Mouse (Mus musculus): ENCODE results near the gene Dnah2. TPM values are rescaled to one million over a fixed set of nuclear protein-coding genes. Genes with fewer than 3 reads are reported as not detected.

Gene Dnah2
- total RNA-seq, 2 experiments from 2014 or later = 2.2 to 3.7 TPM

- DNase-seq (ENCODE audit: low spot score in 2 of 2) = peak; percentile 60 to 67
Observed at GRCm38 (mm10) chr11:69410310-69411072, 138.4 kb downstream of the Dnah2 start.

GRCm38 (mm10) chr11:69410045-69410309 lies 138.9 kb downstream of the Dnah2 start:
- DNase-seq (ENCODE audit: low spot score in 2 of 2) = no peak

GRCm38 (mm10) chr11:69409378-69410044 lies 139.4 kb downstream of the Dnah2 start:
- peak; percentile 82 to 89 for DNase-seq (ENCODE audit: low spot score in 2 of 2)

GRCm38 (mm10) chr11:69408541-69409377 lies 140.2 kb downstream of the Dnah2 start:
- peak; percentile 62 to 84 for DNase-seq (ENCODE audit: low spot score in 2 of 2)

- DNase-seq (ENCODE audit: low spot score in 2 of 2) = no peak
Observed at GRCm38 (mm10) chr11:69407724-69408004, 141.2 kb downstream of the Dnah2 start.

GRCm38 (mm10) chr11:69406867-69407723 lies 141.8 kb downstream of the Dnah2 start:
- DNase-seq (ENCODE audit: low spot score in 2 of 2) = no peak

GRCm38 (mm10) chr11:69406282-69406681 lies 142.6 kb downstream of the Dnah2 start:
- no peak for DNase-seq (ENCODE audit: low spot score in 2 of 2)

GRCm38 (mm10) chr11:69405397-69406200 lies 143.3 kb downstream of the Dnah2 start:
- no peak for DNase-seq (ENCODE audit: low spot score in 2 of 2)

- DNase-seq (ENCODE audit: low spot score in 2 of 2) = no peak
Observed at GRCm38 (mm10) chr11:69404595-69405396, 144.1 kb downstream of the Dnah2 start.

GRCm38 (mm10) chr11:69403691-69404594 lies 145.0 kb downstream of the Dnah2 start:
- DNase-seq (ENCODE audit: low spot score in 2 of 2) = no peak

- DNase-seq (ENCODE audit: low spot score in 2 of 2) = no peak
Observed at GRCm38 (mm10) chr11:69401987-69402386, 146.9 kb downstream of the Dnah2 start.

GRCm38 (mm10) chr11:69401210-69401637 lies 147.7 kb downstream of the Dnah2 start:
- peak; percentile 90 to 93 for DNase-seq (ENCODE audit: low spot score in 2 of 2)

GRCm38 (mm10) chr11:69400083-69400850 lies 148.6 kb downstream of the Dnah2 start:
- DNase-seq (ENCODE audit: low spot score in 2 of 2) = no peak

- no peak for DNase-seq (ENCODE audit: low spot score in 2 of 2)
Observed at GRCm38 (mm10) chr11:69399201-69400082, 149.5 kb downstream of the Dnah2 start.

GRCm38 (mm10) chr11:69398486-69399200 lies 150.3 kb downstream of the Dnah2 start:
- DNase-seq (ENCODE audit: low spot score in 2 of 2) = no peak

GRCm38 (mm10) chr11:69398059-69398458 lies 150.9 kb downstream of the Dnah2 start, which contains the start of gene Tmem88:
Gene Tmem88 (minus strand): TSS chr11:69398234.
- no peak for DNase-seq (ENCODE audit: low spot score in 2 of 2)
